Mouse (Mus musculus) stomach, embryonic 15.5 days (tissue): Measurements from ENCODE around the gene Pnrc2. TPM values are rescaled to one million over a fixed set of nuclear protein-coding genes. Genes with fewer than 3 reads are reported as not detected.

ENCODE experiments used
- ATAC-seq: fragments of 200-750 bp; cut with Nextera tagmentation; 2 replicates; pipeline ENCODE4 v1.8.0; 2017; ENCODE audit warnings: low read depth, moderate number of reproducible peaks, moderate TSS enrichment; ENCODE audit not compliant: insufficient read depth, low FRiP score
- H3K27ac ChIP-seq: fragments of 300-500 bp; sonication (generic); 2 replicates; pipeline ENCODE4 v1.5.1; 2015; ENCODE audit warnings: mild to moderate bottlenecking, inconsistent platforms
- H3K27me3 ChIP-seq: fragments of 300-500 bp; sonication (generic); replicated peaks from 2 replicates; pipeline ENCODE4 v1.6.1; 2015; ENCODE audit warnings: inconsistent platforms
- H3K36me3 ChIP-seq: fragments of 300-500 bp; sonication (generic); 2 replicates; pipeline ENCODE4 v1.6.1; 2015; ENCODE audit warnings: inconsistent platforms
- H3K4me1 ChIP-seq: fragments of 300-500 bp; sonication (generic); 2 replicates; pipeline ENCODE4 v1.6.1; 2015; ENCODE audit warnings: inconsistent platforms
- H3K4me2 ChIP-seq: fragments of 300-500 bp; sonication (generic); 2 replicates; pipeline ENCODE4 v1.6.1; 2015; ENCODE audit warnings: mild to moderate bottlenecking, inconsistent platforms
- H3K4me3 ChIP-seq: fragments of 300-500 bp; sonication (generic); replicated peaks from 2 replicates; pipeline ENCODE4 v1.5.1; 2015; ENCODE audit warnings: inconsistent platforms
- H3K9ac ChIP-seq: fragments of 300-500 bp; sonication (generic); 2 replicates; pipeline ENCODE4 v1.6.1; 2015; ENCODE audit warnings: inconsistent platforms
- H3K9me3 ChIP-seq: fragments of 300-500 bp; sonication (generic); 2 replicates; pipeline ENCODE4 v1.6.1; 2016; ENCODE audit warnings: inconsistent platforms
- WGBS: fragments of 180-500 bp; shearing (Covaris S2); methylation state at CpG from one replicate; pipeline ENCODE4 v1.1.7; 2015; 5-methylcytosine and 5-hydroxymethylcytosine counted together
- polyA plus RNA-seq: library from polyadenylated mRNA; unstranded; fragments of >200 nt; fragmentation: Nextera tagmentation; extraction: Ambion mirVana; gene quantifications from 2 replicates; pipeline ENCODE4 v1.2.1, GENCODE M21; 2015

Pnrc2 gene
- polyA plus RNA-seq, 1 experiment from 2014 or later = 178 TPM

DNA sequence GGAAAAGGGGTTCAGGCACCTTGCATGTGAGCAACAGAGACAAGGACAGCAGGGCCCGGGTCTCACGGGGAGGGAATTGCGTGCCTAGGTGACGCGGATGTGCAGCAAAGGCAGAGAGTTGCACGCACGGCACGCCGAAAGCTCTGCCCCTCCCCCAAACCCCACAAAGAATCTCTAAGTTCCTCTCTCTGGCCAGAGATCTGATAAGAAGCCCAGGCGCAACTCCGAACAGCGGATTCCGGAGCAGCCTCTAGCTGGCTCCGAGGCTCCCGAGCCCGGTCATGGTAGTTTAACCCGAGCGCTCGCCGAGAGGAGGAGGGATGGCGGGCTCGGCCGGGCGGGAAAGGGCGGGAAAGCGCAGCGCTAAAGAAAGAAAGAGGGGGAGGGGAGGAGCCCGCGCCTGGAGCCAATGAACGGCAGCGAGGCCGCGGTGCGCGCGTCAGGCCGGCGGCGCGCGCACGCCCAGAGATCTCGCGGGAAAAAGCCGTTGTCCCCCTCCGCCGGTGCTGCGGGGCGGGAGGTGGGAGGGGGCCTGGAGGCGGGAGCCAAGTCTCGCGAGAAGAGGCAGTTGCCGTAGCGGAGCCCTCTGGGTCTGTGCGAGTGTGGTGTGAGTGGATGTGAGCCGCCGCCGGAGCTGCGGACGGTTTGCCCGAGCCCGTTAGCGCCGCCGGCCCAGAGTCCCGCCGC, 18.0 kb downstream of the Pnrc2 start, which contains the start of gene Srsf10:
Gene Srsf10, plus strand, starts transcription at position 212 of the 687 bp plus-strand sequence.
- ATAC-seq = peak; percentile 94

DNA sequence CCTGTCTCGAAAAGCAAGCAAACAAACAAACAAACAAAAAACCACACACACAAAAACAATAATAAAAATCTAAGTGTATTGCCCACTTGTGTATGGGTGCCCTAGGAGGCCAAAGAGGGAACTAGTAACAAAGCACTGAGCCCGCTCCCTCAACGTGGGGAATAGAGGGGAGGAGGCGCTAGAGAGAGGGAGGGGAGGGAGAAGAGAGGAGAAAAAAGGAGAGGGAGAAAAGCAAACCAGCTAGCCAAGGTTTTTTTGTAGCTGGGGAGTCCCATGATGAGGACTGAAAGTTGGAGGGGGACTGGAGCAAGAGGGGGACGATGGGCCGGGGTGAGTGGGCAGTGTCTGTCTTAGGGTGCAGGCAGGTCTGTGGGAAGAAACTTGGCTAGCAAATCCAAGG, 18.6 kb downstream of the Pnrc2 start:
- 7% methylated on average over 6 of the region's 6 CpGs for WGBS

More for the DNA sequence above, 18.0 kb downstream of the Pnrc2 start, which contains the start of gene Srsf10:
- WGBS = under 1% methylated on average over 65 of the region's 67 CpGs
- Histone ChIP-seq H3K9ac (peak within 1 kb of the TSS; percentile 97), H3K4me1 (peaks cover 23% of the 10 kb centered on the region), H3K27me3 (no peaks in the 10 kb centered on the region), H3K9me3 (no peaks in the 10 kb centered on the region), H3K4me3 (peak within 1 kb of the TSS; percentile 90), H3K4me2 (peak within 1 kb of the TSS; percentile 80), H3K27ac (peak within 1 kb of the TSS; percentile 100), H3K36me3 (no peaks in the 10 kb centered on the region; the same call in 1 of the 2 replicates)

DNA sequence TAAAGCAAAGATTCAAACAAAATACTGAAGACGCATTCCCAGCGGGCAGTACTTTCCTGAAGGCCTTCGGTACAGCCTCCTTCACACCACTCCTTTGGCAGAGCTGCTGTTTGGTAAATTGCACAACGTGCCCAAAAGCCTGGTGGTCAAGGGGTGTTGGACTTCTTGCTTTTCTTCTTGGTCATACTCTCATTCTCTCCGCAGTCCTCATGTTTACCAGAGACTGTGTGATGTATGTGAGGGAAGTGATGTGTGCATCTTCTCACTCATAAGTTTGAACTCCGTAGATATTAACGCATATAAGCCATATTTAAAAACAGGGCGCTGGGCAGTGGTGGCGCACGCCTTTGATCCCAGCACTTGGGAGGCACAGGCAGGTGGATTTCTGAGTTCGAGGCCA, 19.0 kb downstream of the Pnrc2 start:
- no peak for ATAC-seq
- H3K4me3 ChIP-seq = peak overlapping the region; percentile 90
- H3K27me3 ChIP-seq = no peaks in the 10 kb centered on the region
- peak overlapping the region; percentile 100; the same call in 1 of the 2 replicates for H3K27ac ChIP-seq
- peaks cover 27% of the 10 kb centered on the region for H3K4me1 ChIP-seq
- WGBS = 71% methylated on average over 11 of the region's 11 CpGs
- H3K4me2 ChIP-seq = peak overlapping the region; percentile 80
- peak overlapping the region; percentile 73; the same call in 1 of the 2 replicates for H3K9ac ChIP-seq
- no peaks in the 10 kb centered on the region; the same call in 1 of the 2 replicates for H3K36me3 ChIP-seq
- no peaks in the 10 kb centered on the region for H3K9me3 ChIP-seq

More for the DNA sequence above, 18.6 kb downstream of the Pnrc2 start:
- peak overlapping the region; percentile 80 for H3K4me2 ChIP-seq
- no peak for ATAC-seq
- H3K36me3 ChIP-seq = no peaks in the 10 kb centered on the region; the same call in 1 of the 2 replicates
- peaks cover 28% of the 10 kb centered on the region for H3K4me1 ChIP-seq
- no peaks in the 10 kb centered on the region for H3K27me3 ChIP-seq
- H3K27ac ChIP-seq = peak overlapping the region; percentile 100
- H3K9me3 ChIP-seq = no peaks in the 10 kb centered on the region
- peak overlapping the region; percentile 90 for H3K4me3 ChIP-seq
- peak overlapping the region; percentile 73 for H3K9ac ChIP-seq

DNA sequence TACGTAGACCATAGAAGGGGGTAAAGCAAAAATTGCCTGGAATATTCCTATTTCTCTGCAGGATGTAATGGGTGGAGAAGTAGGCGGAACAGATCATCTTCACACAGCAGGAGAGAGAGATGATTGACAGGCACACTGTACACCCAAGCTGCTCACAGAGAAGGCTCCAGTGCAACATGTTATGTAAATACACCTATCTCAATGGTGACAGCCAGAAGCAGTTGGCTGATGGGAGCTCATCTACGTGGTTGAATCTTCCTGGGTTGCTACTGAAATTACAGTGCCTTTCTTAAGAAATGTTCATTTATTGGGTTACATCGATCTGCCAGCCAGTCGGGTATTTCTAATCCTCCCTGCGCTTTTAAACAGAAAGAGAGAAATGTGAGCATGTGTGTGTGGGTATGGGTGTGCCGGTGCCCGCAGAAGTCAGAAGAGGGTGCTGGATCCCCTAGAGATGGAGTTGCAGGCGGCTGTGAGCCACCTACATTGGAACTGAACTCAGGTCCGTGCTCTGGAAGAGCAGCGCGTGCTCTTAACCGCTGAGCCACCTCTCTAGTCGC, 19.6 kb downstream of the Pnrc2 start:
- Histone ChIP-seq H3K36me3 (no peaks in the 10 kb centered on the region), H3K27me3 (no peaks in the 10 kb centered on the region), H3K4me3 (no peak overlapping the region), H3K27ac (no peak overlapping the region), H3K9me3 (no peaks in the 10 kb centered on the region), H3K4me2 (no peak overlapping the region), H3K9ac (no peak overlapping the region), H3K4me1 (peaks cover 23% of the 10 kb centered on the region)
- no peak for ATAC-seq
- 89% methylated on average over 14 of the region's 14 CpGs for WGBS

DNA sequence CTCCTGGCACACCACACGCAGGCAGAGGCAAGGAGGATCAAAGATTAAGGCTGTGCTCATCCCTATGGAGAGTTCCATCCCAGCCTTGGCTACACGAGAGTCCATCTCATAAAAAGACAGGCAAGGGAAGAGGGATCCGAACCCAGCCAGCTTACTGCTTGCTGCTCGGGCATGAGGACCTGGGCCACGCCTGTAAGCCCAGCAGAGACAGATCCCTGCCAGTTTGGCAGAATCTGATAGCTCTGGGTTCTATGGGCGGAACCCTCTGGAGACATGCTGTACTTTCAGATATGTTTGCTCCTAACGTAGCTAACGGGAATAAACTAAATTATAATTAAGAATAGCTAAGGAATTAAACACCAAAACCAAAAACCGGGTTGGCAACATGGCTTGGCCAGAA, 21.7 kb downstream of the Pnrc2 start:
- H3K36me3 ChIP-seq = no peaks in the 10 kb centered on the region
- WGBS = 79% methylated on average over 9 of the region's 9 CpGs
- no peak overlapping the region for H3K9ac ChIP-seq
- no peak overlapping the region for H3K27ac ChIP-seq
- H3K4me2 ChIP-seq = no peak overlapping the region
- peaks cover 15% of the 10 kb centered on the region; the same call in 1 of the 2 replicates for H3K4me1 ChIP-seq
- no peak overlapping the region for H3K4me3 ChIP-seq
- H3K9me3 ChIP-seq = no peaks in the 10 kb centered on the region
- H3K27me3 ChIP-seq = no peaks in the 10 kb centered on the region
- ATAC-seq = no peak

DNA sequence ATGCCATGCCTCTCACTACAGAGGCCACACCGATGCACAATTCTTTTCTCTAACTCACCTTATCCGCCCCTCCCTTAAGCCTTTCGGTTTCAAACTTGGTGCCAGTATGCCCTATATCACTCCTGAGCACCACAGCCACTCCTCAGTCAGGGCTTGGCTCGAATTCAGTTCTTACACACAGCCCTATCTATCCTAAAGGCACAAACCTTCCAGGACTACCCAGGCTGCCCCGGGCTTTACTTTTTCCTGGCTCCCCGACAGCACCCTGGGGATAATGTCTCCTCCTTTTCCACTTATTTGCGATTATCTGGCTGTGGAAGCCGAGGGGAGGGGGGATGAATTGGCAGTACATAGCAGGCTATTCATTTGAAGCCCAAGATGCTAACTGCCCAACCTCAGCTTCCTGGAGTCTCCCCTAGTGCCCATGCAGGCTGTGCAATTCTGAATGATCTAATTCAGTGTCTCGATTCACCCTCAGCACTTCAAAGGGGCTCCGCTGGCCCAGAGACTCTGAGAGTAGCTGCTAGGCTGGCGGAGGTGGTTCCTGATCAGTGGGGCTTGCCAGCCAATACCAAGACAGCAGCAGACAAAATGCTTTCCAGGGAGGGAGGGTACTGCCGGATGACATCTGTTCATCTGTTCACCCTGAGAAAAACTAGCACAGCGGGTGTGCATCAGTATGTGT, 23.1 kb downstream of the Pnrc2 start:
- 40% methylated on average over 13 of the region's 13 CpGs for WGBS
- H3K4me2 ChIP-seq = 0 out of 2 replicates have a peak overlapping the region, but pooled peaks have one; percentile 8

DNA sequence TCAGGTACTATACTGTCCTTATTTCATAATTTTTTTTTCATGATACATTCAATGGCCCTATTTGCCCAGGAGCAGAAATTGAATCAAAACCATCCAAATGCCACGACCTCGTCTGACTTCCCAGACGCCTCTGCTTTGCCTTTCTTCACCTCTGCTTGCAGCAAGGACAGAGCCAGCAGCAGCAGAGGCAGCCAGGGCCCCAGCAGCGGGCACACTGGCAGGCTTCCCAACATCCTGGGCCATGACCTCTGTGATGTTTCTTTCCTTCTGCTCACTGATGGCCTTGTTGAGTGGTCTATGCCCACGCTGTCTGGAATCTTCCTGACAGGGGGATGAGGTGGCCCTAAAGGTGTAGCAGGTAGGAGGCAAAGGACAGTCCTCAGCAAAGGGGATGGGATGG, 26.1 kb downstream of the Pnrc2 start:
- 56% methylated on average over 5 of the region's 5 CpGs for WGBS
- ATAC-seq = no peak
- no peaks in the 10 kb centered on the region for H3K9me3 ChIP-seq
- no peak overlapping the region for H3K27ac ChIP-seq
- H3K36me3 ChIP-seq = no peaks in the 10 kb centered on the region
- peaks cover 11% of the 10 kb centered on the region; the same call in 1 of the 2 replicates for H3K4me1 ChIP-seq
- H3K4me2 ChIP-seq = no peak overlapping the region
- no peak overlapping the region for H3K9ac ChIP-seq
- no peak overlapping the region for H3K4me3 ChIP-seq
- no peaks in the 10 kb centered on the region for H3K27me3 ChIP-seq

More for the DNA sequence above, 23.1 kb downstream of the Pnrc2 start:
- no peaks in the 10 kb centered on the region for H3K36me3 ChIP-seq
- H3K9me3 ChIP-seq = no peaks in the 10 kb centered on the region
- H3K27ac ChIP-seq = no peak overlapping the region
- no peak overlapping the region for H3K4me3 ChIP-seq
- H3K4me1 ChIP-seq = peaks cover 15% of the 10 kb centered on the region; the same call in 1 of the 2 replicates
- ATAC-seq = no peak; the same call in 1 of the 2 replicates
- H3K27me3 ChIP-seq = no peaks in the 10 kb centered on the region
- H3K9ac ChIP-seq = no peak overlapping the region

DNA sequence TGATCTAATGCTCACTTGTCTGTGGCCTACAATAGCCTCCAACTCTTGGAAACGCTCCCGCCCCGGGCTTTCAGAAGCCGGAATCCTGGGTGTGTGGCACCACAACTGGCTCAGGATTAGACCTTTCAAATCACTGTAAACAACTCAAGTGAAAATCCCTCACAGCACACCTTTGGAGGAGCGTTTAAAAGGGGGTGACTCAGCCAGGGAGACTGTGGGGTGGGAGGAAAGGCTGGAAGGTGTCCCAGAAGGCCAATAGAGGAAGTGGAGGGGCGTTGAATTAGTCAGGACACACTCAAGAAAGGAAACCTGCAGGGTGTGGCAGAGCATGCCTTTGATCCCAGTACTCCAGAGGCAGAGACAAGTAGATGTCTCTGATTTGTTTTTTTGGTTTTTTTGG, 29.2 kb downstream of the Pnrc2 start:
- Histone ChIP-seq H3K4me2 (no peak overlapping the region), H3K4me3 (no peak overlapping the region), H3K36me3 (no peaks in the 10 kb centered on the region), H3K27me3 (no peaks in the 10 kb centered on the region), H3K4me1 (no peaks in the 10 kb centered on the region), H3K9me3 (no peaks in the 10 kb centered on the region), H3K27ac (no peak overlapping the region; the same call in 1 of the 2 replicates), H3K9ac (no peak overlapping the region)
- no peak for ATAC-seq
- WGBS = 76% methylated on average over 6 of the region's 6 CpGs

DNA sequence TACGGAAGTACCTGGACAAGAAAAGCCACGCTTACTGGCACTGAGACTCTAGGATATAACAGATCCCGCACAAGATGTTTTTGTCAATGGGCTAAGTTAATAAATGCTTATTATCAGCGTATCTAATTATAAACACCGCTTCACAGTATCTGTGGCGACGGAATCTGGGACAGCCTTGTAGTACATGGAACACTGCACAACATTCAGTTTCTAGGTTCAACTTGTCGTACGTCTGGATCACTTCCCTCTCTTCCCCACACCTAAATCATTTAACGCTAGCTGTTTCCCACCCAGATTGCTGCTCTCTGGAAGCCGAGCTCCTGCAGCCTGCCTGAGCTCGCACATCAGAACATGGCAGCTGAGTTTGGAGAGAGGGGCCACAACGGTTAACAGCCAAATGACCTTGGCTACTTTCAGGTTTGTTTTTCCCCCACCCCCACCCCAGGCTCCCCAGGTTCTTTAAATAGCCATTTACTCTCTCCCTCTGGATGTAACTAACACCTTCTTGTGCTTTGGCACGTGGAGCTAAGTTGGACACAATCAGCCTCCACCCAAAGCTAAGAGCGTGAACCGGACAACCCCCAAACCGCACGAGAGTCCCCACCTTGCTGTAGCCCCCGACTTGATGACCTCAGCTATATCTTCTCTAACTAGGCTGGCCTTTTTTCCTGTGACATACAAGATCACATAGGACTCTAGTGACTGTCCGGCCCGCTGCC, 34.2 kb downstream of the Pnrc2 start:
- Histone ChIP-seq H3K4me1 (no peaks in the 10 kb centered on the region), H3K9me3 (no peaks in the 10 kb centered on the region), H3K27ac (no peak overlapping the region; the same call in 1 of the 2 replicates), H3K4me3 (no peak overlapping the region), H3K4me2 (no peak overlapping the region), H3K9ac (no peak overlapping the region), H3K36me3 (no peaks in the 10 kb centered on the region), H3K27me3 (no peaks in the 10 kb centered on the region)
- 65% methylated on average over 21 of the region's 21 CpGs for WGBS
- ATAC-seq = no peak

DNA sequence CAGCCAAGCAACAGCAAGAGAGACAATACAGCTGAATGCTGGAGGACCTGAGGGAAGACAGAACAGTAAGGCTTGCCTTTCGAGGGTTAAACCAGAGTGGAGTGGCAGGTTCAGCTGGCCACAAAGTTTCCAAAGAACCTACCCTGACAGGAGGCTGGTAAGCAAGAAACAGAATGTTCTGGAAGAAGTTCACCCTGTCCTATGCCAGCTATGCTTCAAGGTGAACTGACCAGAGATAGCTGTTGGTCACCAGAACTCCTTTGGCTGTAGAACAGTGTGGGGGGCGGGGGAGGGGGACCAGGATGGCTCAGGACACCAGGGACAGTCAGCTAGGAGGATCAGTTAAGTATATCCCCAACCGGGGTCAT, 34.7 kb downstream of the Pnrc2 start:
- 70% methylated on average over 3 of the region's 3 CpGs for WGBS
- no peak for ATAC-seq
- H3K36me3 ChIP-seq = no peaks in the 10 kb centered on the region

DNA sequence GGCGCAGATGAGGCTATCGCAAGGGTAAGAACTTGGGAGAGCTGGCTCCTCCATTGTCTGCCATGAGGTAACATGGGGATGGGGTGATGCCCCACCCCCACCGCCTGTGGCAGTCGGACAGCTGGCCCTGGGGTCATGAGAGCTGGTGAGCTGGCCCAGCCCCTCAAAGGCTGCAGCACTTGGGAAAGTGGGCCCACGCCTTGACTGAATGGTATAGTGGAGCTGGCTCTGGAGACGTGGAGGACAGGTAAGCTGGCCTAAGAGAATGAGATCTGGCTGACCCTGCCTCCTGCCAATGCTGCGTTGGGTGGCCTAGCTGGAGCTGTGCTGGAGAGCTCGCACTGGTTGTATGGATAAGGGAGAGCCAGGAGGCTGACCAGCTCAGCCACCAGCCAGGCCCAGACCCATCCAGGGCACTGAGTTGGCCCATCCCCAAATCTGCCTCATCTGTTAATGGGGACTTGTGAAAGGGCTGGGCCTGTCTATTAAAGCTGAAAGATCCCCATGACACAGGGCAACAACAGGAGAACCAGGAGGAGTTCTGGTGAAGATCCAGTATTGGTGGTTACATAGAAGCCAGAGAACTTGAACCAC, 39.4 kb downstream of the Pnrc2 start:
- Histone ChIP-seq H3K9ac (no peak overlapping the region), H3K27ac (no peak overlapping the region), H3K9me3 (no peaks in the 10 kb centered on the region), H3K4me3 (no peak overlapping the region), H3K4me2 (no peak overlapping the region), H3K36me3 (no peaks in the 10 kb centered on the region), H3K27me3 (no peaks in the 10 kb centered on the region), H3K4me1 (0 out of 2 replicates have a peak, but pooled peaks cover 4% of the 10 kb centered on the region)
- WGBS = 82% methylated on average over 8 of the region's 8 CpGs
- no peak for ATAC-seq

More for the DNA sequence above, 34.7 kb downstream of the Pnrc2 start:
- H3K4me3 ChIP-seq = no peak overlapping the region
- no peak overlapping the region for H3K27ac ChIP-seq
- H3K4me2 ChIP-seq = no peak overlapping the region
- no peaks in the 10 kb centered on the region for H3K4me1 ChIP-seq
- no peak overlapping the region for H3K9ac ChIP-seq
- no peaks in the 10 kb centered on the region for H3K27me3 ChIP-seq
- H3K9me3 ChIP-seq = no peaks in the 10 kb centered on the region
